Mouse (Mus musculus) kidney, embryonic 14.5 days (tissue): Measurements from ENCODE around the gene Rab24. TPM values are rescaled to one million over a fixed set of nuclear protein-coding genes. Genes with fewer than 3 reads are reported as not detected.

Experiments used
- ATAC-seq: fragments of 200-750 bp; cut with Nextera tagmentation; 2 replicates; pipeline ENCODE4 v1.8.0; 2017; ENCODE audit warnings: moderate number of reproducible peaks, mild to moderate bottlenecking, moderate TSS enrichment, moderate library complexity; ENCODE audit not compliant: low FRiP score, low TSS enrichment
- H3K27ac ChIP-seq: fragments of 300-500 bp; sonication (generic); 2 replicates; pipeline ENCODE4 v1.5.1; 2014; ENCODE audit warnings: low read depth, mild to moderate bottlenecking, low read length, moderate library complexity, mixed read lengths
- H3K27me3 ChIP-seq: fragments of 300-500 bp; sonication (generic); 2 replicates; pipeline ENCODE4 v1.6.1; 2014; ENCODE audit warnings: mild to moderate bottlenecking, low read length; ENCODE audit not compliant: control insufficient read depth, insufficient read depth
- H3K36me3 ChIP-seq: fragments of 300-500 bp; sonication (generic); 2 replicates; pipeline ENCODE4 v1.6.1; 2014; ENCODE audit warnings: low read length, mixed read lengths; ENCODE audit not compliant: control insufficient read depth, insufficient read depth
- H3K4me1 ChIP-seq: fragments of 300-500 bp; sonication (generic); 2 replicates; pipeline ENCODE4 v1.6.1; 2014; ENCODE audit warnings: low read length, mixed read lengths; ENCODE audit not compliant: control insufficient read depth, insufficient read depth
- H3K4me2 ChIP-seq: fragments of 300-500 bp; sonication (generic); replicated peaks from 2 replicates; pipeline ENCODE4 v1.6.1; 2014; ENCODE audit warnings: low read depth, mild to moderate bottlenecking, low read length
- H3K4me3 ChIP-seq: fragments of 300-500 bp; sonication (generic); 2 replicates; pipeline ENCODE4 v1.5.1; 2014; ENCODE audit warnings: mild to moderate bottlenecking, low read length
- H3K9ac ChIP-seq: fragments of 300-500 bp; sonication (generic); 2 replicates; pipeline ENCODE4 v1.6.1; 2014; ENCODE audit warnings: low read depth, mild to moderate bottlenecking, low read length, moderate library complexity
- H3K9me3 ChIP-seq: fragments of 300-500 bp; sonication (generic); 2 replicates; pipeline ENCODE4 v1.6.1; 2016; ENCODE audit warnings: low read length; ENCODE audit not compliant: control insufficient read depth
- WGBS: fragments of 180-500 bp; shearing (Covaris S2); extraction: QIAGEN DNeasy Blood & Tissue Kit; methylation state at CpG from one replicate; pipeline ENCODE4 v1.1.7; 2014; 5-methylcytosine and 5-hydroxymethylcytosine counted together
- polyA plus RNA-seq: library from polyadenylated mRNA; unstranded; fragments of >200 nt; fragmentation: Nextera tagmentation; extraction: Ambion mirVana; gene quantifications from 2 replicates; pipeline ENCODE4 v1.2.1, GENCODE M21; 2014

Rab24 gene
- polyA plus RNA-seq, 1 experiment from 2014 or later = 80.1 TPM

DNA sequence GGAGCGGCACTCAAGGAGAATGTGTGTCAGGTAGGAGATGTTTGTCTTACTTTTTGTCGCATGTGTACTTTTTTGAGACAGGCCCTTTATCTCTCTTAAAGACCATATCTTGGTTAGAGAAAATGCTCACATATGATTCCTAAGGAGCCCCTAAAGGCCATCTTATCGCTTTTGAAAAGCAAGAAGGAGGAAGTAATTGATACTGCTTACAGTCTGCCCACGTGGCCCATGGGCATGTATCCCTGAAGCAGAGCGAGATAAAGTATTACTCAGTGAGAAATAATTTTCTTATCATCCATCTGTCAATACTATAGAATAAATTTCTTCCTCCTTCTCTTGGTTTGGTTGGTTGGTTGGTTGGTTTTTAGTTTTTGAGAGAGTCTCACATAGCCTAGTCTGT lies 44.1 kb downstream of the Rab24 start:
- Histone ChIP-seq H3K9ac (no peak overlapping the region), H3K9me3 (no peaks in the 10 kb centered on the region), H3K27ac (no peak overlapping the region), H3K27me3 (no peaks in the 10 kb centered on the region), H3K4me3 (no peak overlapping the region), H3K4me2 (no peak overlapping the region), H3K4me1 (no peaks in the 10 kb centered on the region), H3K36me3 (peaks cover 69% of the 10 kb centered on the region)
- ATAC-seq = no peak
- 90% methylated on average over 5 of the region's 5 CpGs for WGBS

DNA sequence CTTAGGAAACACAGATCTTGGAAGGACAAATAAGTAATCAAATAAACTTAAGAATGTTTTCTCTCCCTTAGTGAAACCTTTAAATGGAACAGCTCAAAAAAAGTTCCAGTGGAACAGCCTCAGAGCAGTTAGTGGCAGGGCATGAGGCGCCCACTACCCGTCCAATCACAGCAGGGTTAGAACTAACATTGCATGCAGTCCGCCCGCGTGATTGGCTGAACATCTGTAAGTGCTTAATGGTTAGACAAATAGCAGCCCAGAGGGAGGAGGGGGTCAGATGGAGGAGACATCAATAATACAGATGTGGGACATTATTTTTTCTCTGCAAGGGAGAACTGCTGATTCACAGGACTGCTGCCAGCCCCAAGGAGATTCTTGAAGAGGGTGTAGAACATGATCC lies 44.5 kb downstream of the Rab24 start:
- Histone ChIP-seq H3K27ac (no peak overlapping the region), H3K9me3 (no peaks in the 10 kb centered on the region), H3K36me3 (peaks cover 69% of the 10 kb centered on the region), H3K27me3 (no peaks in the 10 kb centered on the region), H3K4me2 (no peak overlapping the region), H3K4me1 (no peaks in the 10 kb centered on the region), H3K4me3 (no peak overlapping the region), H3K9ac (no peak overlapping the region)
- ATAC-seq = no peak
- 93% methylated on average over 5 of the region's 5 CpGs for WGBS

Other genes starting within 250 kb of the Rab24 start
- 28.1 and 29.6 TPM in 2 replicates for gene Uimc1, start 221.6 kb downstream of the Rab24 start, polyA plus RNA-seq
- 13.8 and 25.4 TPM in 2 replicates for gene Zfp346, start 216.6 kb downstream of the Rab24 start, polyA plus RNA-seq
- not detected in 2 replicates for gene Gm17617, start 188.4 kb downstream of the Rab24 start, polyA plus RNA-seq
- 9.9 and 14.9 TPM in 2 replicates for gene Fgfr4, start 169.3 kb downstream of the Rab24 start, polyA plus RNA-seq
- gene Nsd1, start 112.2 kb downstream of the Rab24 start, polyA plus RNA-seq = 71.2 and 93.6 TPM in 2 replicates
- gene Prelid1, start 1.4 kb downstream of the Rab24 start, polyA plus RNA-seq = 482 and 508 TPM in 2 replicates
- 25.7 and 31.2 TPM in 2 replicates for gene Mxd3, start 7.9 kb upstream of the Rab24 start, polyA plus RNA-seq
- 75.0 and 108 TPM in 2 replicates for gene Lman2, start 40.8 kb upstream of the Rab24 start, polyA plus RNA-seq
- gene Rgs14, start 47.8 kb upstream of the Rab24 start, polyA plus RNA-seq = 0.86 and 0.92 TPM in 2 replicates
- 15.5 and 39.4 TPM in 2 replicates for gene Slc34a1, start 76.2 kb upstream of the Rab24 start, polyA plus RNA-seq
- not detected in 2 replicates for gene Pfn3, start 93.3 kb upstream of the Rab24 start, polyA plus RNA-seq
- gene F12, start 104.8 kb upstream of the Rab24 start, polyA plus RNA-seq = not detected in 2 replicates
- 38.9 and 59.3 TPM in 2 replicates for gene Grk6, start 123.1 kb upstream of the Rab24 start, polyA plus RNA-seq
- gene Prr7, start 142.3 kb upstream of the Rab24 start, polyA plus RNA-seq = 0.77 and 3.4 TPM in 2 replicates
- gene Dbn1, start 166.2 kb upstream of the Rab24 start, polyA plus RNA-seq = 118 and 164 TPM in 2 replicates
- 136 and 141 TPM in 2 replicates for gene Pdlim7, start 191.7 kb upstream of the Rab24 start, polyA plus RNA-seq
- 1.9 and 2.2 TPM in 2 replicates for gene Dok3, start 207.3 kb upstream of the Rab24 start, polyA plus RNA-seq
- gene Ddx41, start 214.7 kb upstream of the Rab24 start, polyA plus RNA-seq = 94.1 and 94.7 TPM in 2 replicates
- 36.7 and 39.3 TPM in 2 replicates for gene Fam193b, start 249.2 kb upstream of the Rab24 start, polyA plus RNA-seq